Mouse (Mus musculus): Measurements from ENCODE around the gene Scml4. TPM values are rescaled to one million over a fixed set of nuclear protein-coding genes. Genes with fewer than 3 reads are reported as not detected.
A peak's percentile ranks its signal among the peaks of the same experiment; 100 is the strongest.

Gene Scml4
- total RNA-seq, 2 experiments from 2014 or later = 4.0 to 6.4 TPM

GRCm38 (mm10) chr10:42862102-42862740, 2.1 kb downstream of the Scml4 start:
- peak; percentile 69 for DNase-seq

GRCm38 (mm10) chr10:42862806-42863205, 2.6 kb downstream of the Scml4 start:
- DNase-seq = no peak

- peak; percentile 81 for DNase-seq
Observed at GRCm38 (mm10) chr10:42863621-42864391, 3.6 kb downstream of the Scml4 start.

GRCm38 (mm10) chr10:42864696-42865095, 4.5 kb downstream of the Scml4 start:
- DNase-seq = peak; percentile 19

GRCm38 (mm10) chr10:42868416-42868815, 8.2 kb downstream of the Scml4 start:
- DNase-seq = no peak

- DNase-seq = no peak
Observed at GRCm38 (mm10) chr10:42869467-42869866, 9.3 kb downstream of the Scml4 start.

- no peak for DNase-seq
Observed at GRCm38 (mm10) chr10:42872269-42873010, 12.3 kb downstream of the Scml4 start.

- no peak for DNase-seq
Observed at GRCm38 (mm10) chr10:42873077-42873595, 13.0 kb downstream of the Scml4 start.

- DNase-seq = no peak
Observed at GRCm38 (mm10) chr10:42876172-42876571, 16.0 kb downstream of the Scml4 start.

GRCm38 (mm10) chr10:42879269-42879681, 19.1 kb downstream of the Scml4 start:
- no peak for DNase-seq

- no peak for DNase-seq
Observed at GRCm38 (mm10) chr10:42879682-42880081, 19.5 kb downstream of the Scml4 start.

GRCm38 (mm10) chr10:42887040-42887439, 26.9 kb downstream of the Scml4 start:
- DNase-seq = no peak

- DNase-seq = no peak
Observed at GRCm38 (mm10) chr10:42888241-42888640, 28.1 kb downstream of the Scml4 start.

- no peak for DNase-seq
Observed at GRCm38 (mm10) chr10:42890365-42890764, 30.2 kb downstream of the Scml4 start.

GRCm38 (mm10) chr10:42892250-42892649, 32.1 kb downstream of the Scml4 start:
- no peak for DNase-seq

GRCm38 (mm10) chr10:42892987-42893386, 32.8 kb downstream of the Scml4 start:
- DNase-seq = no peak

GRCm38 (mm10) chr10:42893857-42894256, 33.7 kb downstream of the Scml4 start:
- DNase-seq = no peak

GRCm38 (mm10) chr10:42894263-42894662, 34.1 kb downstream of the Scml4 start:
- no peak for DNase-seq

GRCm38 (mm10) chr10:42894696-42895095, 34.5 kb downstream of the Scml4 start:
- peak; percentile 49 for DNase-seq

- DNase-seq = no peak
Observed at GRCm38 (mm10) chr10:42896621-42897020, 36.5 kb downstream of the Scml4 start.

GRCm38 (mm10) chr10:42897166-42897565, 37.0 kb downstream of the Scml4 start:
- DNase-seq = no peak

- no peak for DNase-seq
Observed at GRCm38 (mm10) chr10:42897632-42898031, 37.5 kb downstream of the Scml4 start.

- DNase-seq = no peak
Observed at GRCm38 (mm10) chr10:42901361-42901760, 41.2 kb downstream of the Scml4 start.
